Mouse (Mus musculus) retina, adult 2 months (tissue): ENCODE results near the gene Slc25a21.
"Not testable (repeated sequence)": the region's sequence is repeated elsewhere in the genome, so short reads cannot be mapped to it uniquely, and the experiment has no call there.

Experiments used
- DNase-seq: peaks from one replicate; pipeline ENCODE4 v3.0.0-alpha.2; 2012; ENCODE audit warnings: low read depth, low spot score

Gene Slc25a21

GRCm38 (mm10) chr12:57197363-57198026, at the start of gene Slc25a21:
Gene Slc25a21, minus strand, starts transcription at chr12:57197472.
- DNase-seq, result no peak

GRCm38 (mm10) chr12:57243671-57244495, 46.6 kb upstream of the Slc25a21 start:
- DNase-seq, result no peak

GRCm38 (mm10) chr12:57233386-57233785, 36.1 kb upstream of the Slc25a21 start:
- DNase-seq, result no peak

GRCm38 (mm10) chr12:57231085-57231875, 34.0 kb upstream of the Slc25a21 start:
- no peak for DNase-seq

- peak; percentile 81 for DNase-seq
These were observed 33.0 kb upstream of the Slc25a21 start, which contains the start of the genes Prps1l3 and Mipol1 for GRCm38 (mm10) chr12:57230192-57230706. Gene Prps1l3, plus strand, starts transcription at chr12:57230412. Gene Mipol1, plus strand, starts transcription at chr12:57230427.

- DNase-seq, result no peak
These were observed 32.4 kb upstream of the Slc25a21 start for GRCm38 (mm10) chr12:57229703-57230102.

- no peak for DNase-seq
These were observed 30.5 kb upstream of the Slc25a21 start for GRCm38 (mm10) chr12:57227776-57228175.

GRCm38 (mm10) chr12:57226411-57226810, 29.1 kb upstream of the Slc25a21 start:
- DNase-seq, result no peak

GRCm38 (mm10) chr12:57212463-57212862, 15.2 kb upstream of the Slc25a21 start:
- not testable (repeated sequence) for DNase-seq

GRCm38 (mm10) chr12:57211353-57212311, 14.4 kb upstream of the Slc25a21 start:
- no peak for DNase-seq

GRCm38 (mm10) chr12:57204276-57204851, 7.1 kb upstream of the Slc25a21 start:
- DNase-seq, result no peak

- no peak for DNase-seq
These were observed 4.6 kb upstream of the Slc25a21 start for GRCm38 (mm10) chr12:57201901-57202300.

- no peak for DNase-seq
These were observed 2.2 kb upstream of the Slc25a21 start for GRCm38 (mm10) chr12:57199427-57199826.

GRCm38 (mm10) chr12:57198269-57198668, 997 bp upstream of the Slc25a21 start:
- DNase-seq, result no peak

- DNase-seq, result no peak
These were observed 487 bp downstream of the Slc25a21 start for GRCm38 (mm10) chr12:57196608-57197362.

- DNase-seq, result no peak
These were observed 1.0 kb downstream of the Slc25a21 start for GRCm38 (mm10) chr12:57196286-57196607.

- no peak for DNase-seq
These were observed 2.7 kb downstream of the Slc25a21 start for GRCm38 (mm10) chr12:57194609-57195008.

- DNase-seq, result no peak
These were observed 10.2 kb downstream of the Slc25a21 start for GRCm38 (mm10) chr12:57187032-57187431.

GRCm38 (mm10) chr12:57186126-57186525, 11.1 kb downstream of the Slc25a21 start:
- DNase-seq, result no peak

- no peak for DNase-seq
These were observed 11.8 kb downstream of the Slc25a21 start for GRCm38 (mm10) chr12:57185475-57185874.
